8 mouse cellular contexts compared by ENCODE assay signal in the genomic region with DNA sequence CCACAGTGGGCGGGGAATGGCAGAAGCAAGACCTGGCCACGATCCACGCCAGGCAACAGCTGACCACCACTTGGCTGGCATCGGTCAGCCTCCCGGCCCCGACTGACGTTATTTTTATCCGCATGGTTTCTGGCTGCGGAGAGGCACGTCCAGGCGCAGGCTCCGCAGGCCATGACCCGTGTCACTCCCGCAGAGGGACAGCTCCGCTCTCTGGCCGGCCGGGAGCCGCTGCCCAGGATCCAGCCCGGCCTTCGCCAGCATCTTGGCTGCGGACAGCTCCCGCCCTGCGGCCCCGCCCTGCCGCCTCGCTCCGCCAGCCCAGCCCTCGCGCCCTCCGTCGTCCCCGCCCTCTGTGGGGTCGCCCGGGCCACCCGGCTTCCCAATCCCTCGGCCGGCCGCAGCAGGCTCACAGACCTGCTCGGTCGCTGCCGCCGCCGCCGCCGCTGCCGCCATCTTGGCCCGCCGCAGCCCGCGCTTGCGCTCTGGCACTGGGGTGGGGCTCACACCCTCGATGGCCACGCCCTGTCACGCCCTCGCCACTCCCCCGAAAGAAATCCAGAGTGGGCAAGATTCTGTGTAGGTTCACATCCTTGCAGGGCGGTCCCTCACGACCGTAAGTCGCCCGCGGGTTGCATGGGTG. TPM values are rescaled to one million over a fixed set of nuclear protein-coding genes. Genes with fewer than 3 reads are reported as not detected.
DNase-seq lines count a peak whose midpoint lies in the region; ATAC-seq and TF ChIP-seq lines count a peak whose summit lies in the region.

A gene (minus strand): TSS at position 530 of the 640 bp plus-strand sequence.

- 0 out of 2 replicates have a peak, but pooled peaks cover 3% of the 10 kb centered on the region for H3K36me3 ChIP-seq in hindbrain, postnatal 0 days (ENCODE audit: insufficient read depth, low read length)

- H3K27me3 ChIP-seq in hindbrain, postnatal 0 days (ENCODE audit: insufficient read depth, low read length): peaks cover 32% of the 10 kb centered on the region

- peak within 1 kb of the TSS; percentile 95 for H3K4me3 ChIP-seq in hindbrain, postnatal 0 days (ENCODE audit: low read length)

- no peaks in the 10 kb centered on the region for H3K9me3 ChIP-seq in hindbrain, postnatal 0 days (ENCODE audit: low read length)

- peak within 1 kb of the TSS; percentile 76 for H3K4me2 ChIP-seq in hindbrain, postnatal 0 days (ENCODE audit: low read depth, low read length)

- H3K27ac ChIP-seq in hindbrain, postnatal 0 days: peak within 1 kb of the TSS; percentile 75

- peak; percentile 86 for ATAC-seq in hindbrain, postnatal 0 days
- peak; percentile 74 for ATAC-seq in megakaryocyte, adult 5-6 weeks (ENCODE audit: poor library complexity, severe bottlenecking)

- TF ChIP-seq CTCF in hindbrain, postnatal 0 days (IDR thresholded peaks at IDR 0.05; ENCODE audit: low read depth): no peak

- peak; percentile 80 for DNase-seq in T-cell, adult 2 months (ENCODE audit: low spot score)
- DNase-seq in cerebellum, postnatal 4 days (ENCODE audit: low spot score in 2 of 2): peak; percentile 59 to 79
- peak; percentile 79 to 84 for DNase-seq in gastrocnemius, adult 8-10 months (ENCODE audit: low spot score in 2 of 2)
- DNase-seq in hindbrain, postnatal 0 days (ENCODE audit: low spot score): peak; percentile 83
- DNase-seq in left cerebral cortex, adult 8-10 months (ENCODE audit: low spot score in 2 of 2): peak; percentile 79 to 81
- DNase-seq in right cerebral cortex, adult 2 months (ENCODE audit: low spot score in 2 of 2): peak; percentile 86 to 88
- peak; percentile 35 for DNase-seq in urinary bladder, postnatal 10 days (ENCODE audit: low spot score)

- WGBS in hindbrain, postnatal 0 days: under 1% methylated on average over 60 of the region's 62 CpGs

- peaks cover 15% of the 10 kb centered on the region; the same call in 1 of the 2 replicates for H3K4me1 ChIP-seq in hindbrain, postnatal 0 days (ENCODE audit: insufficient read depth, low read length)

- H3K9ac ChIP-seq in hindbrain, postnatal 0 days (replicated peaks; ENCODE audit: low read length): peak within 1 kb of the TSS; percentile 94

RNA-seq across cellular contexts. Expression of the gene that starts here (rescaled TPM):
- total RNA-seq in gastrocnemius, adult 8-10 months (2022): 10 to 100 TPM; 68.7 to 80.5 (median 79.1) TPM
- total RNA-seq in hindbrain, postnatal 0 days (2014; rRNA removed): 15.3 and 19.2 TPM in 2 replicates
- 54.5 and 58.4 TPM in 2 replicates for polyA plus RNA-seq in hindbrain, postnatal 0 days (2015; fragmentation: Nextera tagmentation; extraction: Ambion mirVana)
- total RNA-seq in left cerebral cortex, adult 8-10 months (2022): 10 to 100 TPM; 41.5 to 51.6 (median 44.8) TPM
- total RNA-seq in megakaryocyte, adult 5-6 weeks (2015): 9.5 TPM in 2 replicates
- 4.5 and 4.6 TPM in 2 replicates for total RNA-seq in megakaryocyte, adult 5-6 weeks (2017)

Comparison
In these comparisons a context has a peak if more than half of its experiments do, and no peak if none do; other contexts are left out.
1. Peak in every context shown above with its lines: DNase-seq, ATAC-seq, H3K4me3 ChIP-seq and H3K27ac ChIP-seq.
2. DNase-seq: peak in every context shown above with its lines; median percentile 87 in right cerebral cortex, adult 2 months; 83 in hindbrain, postnatal 0 days; 82 in gastrocnemius, adult 8-10 months; 80 in T-cell, adult 2 months; 80 in left cerebral cortex, adult 8-10 months; 69 in cerebellum, postnatal 4 days; 35 in urinary bladder, postnatal 10 days.